In the genomic region with DNA sequence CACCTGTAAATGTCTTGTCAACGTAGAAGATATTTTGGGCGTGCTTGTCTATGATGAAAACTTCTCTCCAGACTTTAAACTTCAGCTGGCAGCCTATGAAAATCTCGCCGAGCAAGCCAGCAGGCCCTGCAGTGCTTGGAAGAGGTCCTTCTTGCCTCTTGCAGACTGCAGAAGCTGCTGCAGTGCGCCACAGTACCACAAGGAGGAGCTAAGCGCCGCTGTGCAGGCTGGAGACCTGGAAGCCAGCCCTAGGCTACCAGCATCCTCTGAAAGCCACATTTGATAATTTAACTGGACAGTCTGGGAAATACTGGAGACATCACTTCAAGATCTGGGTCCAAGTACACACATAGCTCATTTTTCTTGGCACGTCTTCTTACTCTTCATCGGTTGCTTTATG, we compare ENCODE assay signal across 8 mouse cellular contexts. TPM values are rescaled to one million over a fixed set of nuclear protein-coding genes. Genes with fewer than 3 reads are reported as not detected.
A peak's percentile ranks its signal among the peaks of the same experiment; 100 is the strongest.
DNase-seq lines count a peak whose midpoint lies in the region; ATAC-seq lines count a peak whose summit lies in the region.

No protein-coding gene starts in this region.

- no peaks in the 10 kb centered on the region for H3K4me1 ChIP-seq in forebrain, embryonic 15.5 days
- no peaks in the 10 kb centered on the region for H3K4me1 ChIP-seq in hindbrain, embryonic 10.5 days (replicated peaks)

- WGBS in forebrain, embryonic 15.5 days = 16% methylated on average over 9 of the region's 9 CpGs
- WGBS in hindbrain, embryonic 10.5 days = 17% methylated on average over 9 of the region's 9 CpGs

- H3K4me3 ChIP-seq in forebrain, embryonic 15.5 days = no peak overlapping the region
- no peak overlapping the region for H3K4me3 ChIP-seq in hindbrain, embryonic 10.5 days

- no peak overlapping the region for H3K4me2 ChIP-seq in forebrain, embryonic 15.5 days (replicated peaks)

- ATAC-seq in forebrain, embryonic 15.5 days (replicated peaks) = peak; percentile 66; the same call in 1 of the 2 replicates

- no peak overlapping the region for H3K27ac ChIP-seq in forebrain, embryonic 15.5 days (replicated peaks)
- H3K27ac ChIP-seq in hindbrain, embryonic 10.5 days = no peak overlapping the region

- no peaks in the 10 kb centered on the region for H3K9me3 ChIP-seq in forebrain, embryonic 15.5 days
- H3K9me3 ChIP-seq in hindbrain, embryonic 10.5 days = no peaks in the 10 kb centered on the region

- DNase-seq in MN1 (ENCODE audit: low spot score) = peak; percentile 75
- DNase-seq in cerebellum, adult 11 months = peak; percentile 73
- peak; percentile 82 for DNase-seq in hindbrain, embryonic 10.5 days (ENCODE audit: low spot score)
- DNase-seq in layer of hippocampus, adult 9-11 months = peak; percentile 78
- DNase-seq in lung, postnatal 36 days = peak; percentile 89
- DNase-seq in right cerebral cortex, adult 18-20 months = peak; percentile 74
- DNase-seq in urinary bladder, adult 2 months (ENCODE audit: low spot score) = peak; percentile 58

- H3K9ac ChIP-seq in forebrain, embryonic 15.5 days (replicated peaks) = no peak overlapping the region

- H3K27me3 ChIP-seq in forebrain, embryonic 15.5 days = no peaks in the 10 kb centered on the region
- H3K27me3 ChIP-seq in hindbrain, embryonic 10.5 days (ENCODE audit: insufficient read depth, poor library complexity, severe bottlenecking) = no peaks in the 10 kb centered on the region

- H3K36me3 ChIP-seq in forebrain, embryonic 15.5 days = no peaks in the 10 kb centered on the region
- H3K36me3 ChIP-seq in hindbrain, embryonic 10.5 days = no peaks in the 10 kb centered on the region

RNA-seq across cellular contexts. Expression of gene Arl8b, which starts 10.0 kb away (rescaled TPM):
- 89.6 and 99.7 TPM in 2 replicates for polyA plus RNA-seq in forebrain, embryonic 15.5 days (2015; fragmentation: Nextera tagmentation; extraction: Ambion mirVana)
- 63.5 and 65.9 TPM in 2 replicates for polyA plus RNA-seq in hindbrain, embryonic 10.5 days (2016; fragmentation: Nextera tagmentation; extraction: Ambion mirVana)
- polyA plus RNA-seq in urinary bladder, adult 2 months (2012; rRNA removed) = 37.9 and 53.0 TPM in 2 replicates

RNA-seq across cellular contexts. Expression of gene Edem1, which starts 55.5 kb away (rescaled TPM):
- 6.9 and 8.3 TPM in 2 replicates for polyA plus RNA-seq in forebrain, embryonic 15.5 days (2015; fragmentation: Nextera tagmentation; extraction: Ambion mirVana)
- polyA plus RNA-seq in hindbrain, embryonic 10.5 days (2016; fragmentation: Nextera tagmentation; extraction: Ambion mirVana) = 16.7 and 16.8 TPM in 2 replicates
- 24.3 and 24.7 TPM in 2 replicates for polyA plus RNA-seq in urinary bladder, adult 2 months (2012; rRNA removed)
